Mouse (Mus musculus) MEL (cell line): Measurements from ENCODE around the gene Nr0b2. TPM values are rescaled to one million over a fixed set of nuclear protein-coding genes. Genes with fewer than 3 reads are reported as not detected.

Source experiments
- DNase-seq: peaks from one replicate; pipeline ENCODE4 v3.0.0; 2011; ENCODE audit warnings: low read depth, low spot score
- H3K27ac ChIP-seq: 2 replicates; pipeline ENCODE4 v1.5.1; 2012; ENCODE audit warnings: low read depth, mild to moderate bottlenecking, control low read depth, low read length, moderate library complexity; ENCODE audit not compliant: control insufficient read depth
- H3K27me3 ChIP-seq, 2 experiments: fragments of 150-350 bp in 1 of 2; sonication (generic) in 1 of 2; 2 replicates each; pipeline ENCODE4 v1.6.1; 2012; ENCODE audit warnings: low read length in 2 of 2, mild to moderate bottlenecking in 2 of 2, improper control_type of control experiment in 1 of 2, moderate library complexity in 1 of 2; ENCODE audit not compliant: insufficient read depth in 2 of 2, control insufficient read depth in 1 of 2
- H3K36me3 ChIP-seq, 2 experiments: 2 replicates each; pipeline ENCODE4 v1.6.1; 2012 to 2014; ENCODE audit warnings: low read length in 2 of 2, improper control_type of control experiment in 1 of 2, inconsistent platforms in 1 of 2, mild to moderate bottlenecking in 1 of 2; ENCODE audit not compliant: insufficient read depth in 2 of 2, control insufficient read depth in 1 of 2
- H3K4me1 ChIP-seq, 2 experiments: fragments of 150-350 bp in 1 of 2; sonication (generic) in 1 of 2; 2 replicates each; pipeline ENCODE4 v1.6.1; 2012; ENCODE audit warnings: low read length in 2 of 2, improper control_type of control experiment in 1 of 2, mild to moderate bottlenecking in 1 of 2; ENCODE audit not compliant: insufficient read depth in 2 of 2, control insufficient read depth in 1 of 2
- H3K4me3 ChIP-seq, 2 experiments: fragments of 150-350 bp in 1 of 2; sonication (generic) in 1 of 2; 2 replicates each; pipeline ENCODE4 v1.5.1; 2012; ENCODE audit warnings: low read depth in 2 of 2, low read length in 2 of 2, mild to moderate bottlenecking in 2 of 2, moderate library complexity in 2 of 2, control low read depth in 1 of 2, improper control_type of control experiment in 1 of 2; ENCODE audit not compliant: control insufficient read depth in 1 of 2, insufficient read depth in 1 of 2
- H3K79me2 ChIP-seq: 2 replicates; pipeline ENCODE4 v1.6.1; 2012; ENCODE audit warnings: mild to moderate bottlenecking, low read length, moderate library complexity; ENCODE audit not compliant: control insufficient read depth, poor library complexity, insufficient read depth
- H3K9ac ChIP-seq: 2 replicates; pipeline ENCODE4 v1.6.1; 2012; ENCODE audit warnings: low read depth, mild to moderate bottlenecking, control low read depth, low read length, moderate library complexity; ENCODE audit not compliant: control insufficient read depth, poor library complexity, severe bottlenecking
- H3K9me3 ChIP-seq: fragments of 150-350 bp; sonication (generic); replicated peaks from 2 replicates; pipeline ENCODE4 v1.6.1; 2012; ENCODE audit warnings: mild to moderate bottlenecking, low read length, improper control_type of control experiment, moderate library complexity; ENCODE audit not compliant: insufficient read depth
- BHLHE40 ChIP-seq: IDR thresholded peaks from 2 replicates; pipeline ENCODE4 v1.6.1; 2012; ENCODE audit warnings: low read depth, mild to moderate bottlenecking, inconsistent platforms, low read length, improper control_type of control experiment, borderline replicate concordance
- CHD2 ChIP-seq: IDR thresholded peaks from 2 replicates; pipeline ENCODE4 v1.6.1; 2011; ENCODE audit warnings: low read length, improper control_type of control experiment
- CTCF ChIP-seq, 3 experiments: IDR thresholded peaks in 2 of 3; conservative IDR thresholded peaks in 1 of 3; 2 replicates each; pipeline ENCODE4 v1.5.1; 2011 to 2012; ENCODE audit warnings: low read length in 3 of 3, low read depth in 2 of 3, mild to moderate bottlenecking in 2 of 3, improper control_type of control experiment in 1 of 3, inconsistent platforms in 1 of 3, mixed read lengths in 1 of 3, moderate library complexity in 1 of 3; ENCODE audit not compliant: control insufficient read depth in 1 of 3, insufficient read depth in 1 of 3, poor library complexity in 1 of 3, severe bottlenecking in 1 of 3
- E2F4 ChIP-seq: IDR thresholded peaks from 2 replicates; pipeline ENCODE4 v1.6.1; 2011; ENCODE audit warnings: low read depth, low read length, improper control_type of control experiment, borderline replicate concordance
- ETS1 ChIP-seq: IDR thresholded peaks from 2 replicates; pipeline ENCODE4 v1.6.1; 2012; ENCODE audit warnings: low read depth, mild to moderate bottlenecking, inconsistent platforms, low read length, improper control_type of control experiment, moderate library complexity
- GABPA ChIP-seq: IDR thresholded peaks from 2 replicates; pipeline ENCODE4 v1.6.1; 2012; ENCODE audit warnings: low read depth, mild to moderate bottlenecking, inconsistent platforms, low read length, improper control_type of control experiment, moderate library complexity
- HCFC1 ChIP-seq: IDR thresholded peaks from 2 replicates; pipeline ENCODE4 v1.6.1; 2012; ENCODE audit warnings: low read depth, mild to moderate bottlenecking, inconsistent platforms, low read length, improper control_type of control experiment, moderate library complexity
- JUND ChIP-seq: IDR thresholded peaks from 2 replicates; pipeline ENCODE4 v1.6.1; 2011; ENCODE audit warnings: low read depth, mild to moderate bottlenecking, improper control_type of control experiment, low read length
- MAZ ChIP-seq: IDR thresholded peaks from 2 replicates; pipeline ENCODE4 v1.6.1; 2012; ENCODE audit warnings: low read depth, mild to moderate bottlenecking, inconsistent platforms, low read length, improper control_type of control experiment
- MEF2A ChIP-seq: IDR thresholded peaks from 2 replicates; pipeline ENCODE4 v1.6.1; 2014; ENCODE audit warnings: low read depth, mild to moderate bottlenecking, inconsistent platforms, low read length, improper control_type of control experiment; ENCODE audit not compliant: poor library complexity, insufficient replicate concordance, severe bottlenecking; ENCODE audit errors: extremely low read depth
- MXI1 ChIP-seq: IDR thresholded peaks from 2 replicates; pipeline ENCODE4 v1.6.1; 2011; ENCODE audit warnings: mild to moderate bottlenecking, low read depth, low read length, improper control_type of control experiment
- MYB ChIP-seq: IDR thresholded peaks from 2 replicates; pipeline ENCODE4 v1.6.1; 2011; ENCODE audit warnings: mild to moderate bottlenecking, low read depth, low read length, improper control_type of control experiment
- MYC ChIP-seq: IDR thresholded peaks from 2 replicates; pipeline ENCODE4 v1.6.1; 2011; ENCODE audit warnings: low read depth, mild to moderate bottlenecking, low read length, improper control_type of control experiment, moderate library complexity
- NELFE ChIP-seq: IDR thresholded peaks from 2 replicates; pipeline ENCODE4 v1.6.1; 2011; ENCODE audit warnings: low read depth, low read length, improper control_type of control experiment
- POLR2A ChIP-seq, 2 experiments: IDR thresholded peaks; 2 replicates each; pipeline ENCODE4 v1.6.1; 2011 to 2012; ENCODE audit warnings: low read length in 2 of 2, mild to moderate bottlenecking in 2 of 2, control low read depth in 1 of 2, improper control_type of control experiment in 1 of 2, low read depth in 1 of 2, moderate library complexity in 1 of 2; ENCODE audit not compliant: control insufficient read depth in 1 of 2, insufficient read depth in 1 of 2, poor library complexity in 1 of 2
- POLR2AphosphoS2 ChIP-seq: IDR thresholded peaks from 2 replicates; pipeline ENCODE4 v1.6.1; 2011; ENCODE audit warnings: low read length, improper control_type of control experiment
- POLR2AphosphoS5 ChIP-seq: IDR thresholded peaks from 2 replicates; pipeline ENCODE4 v1.6.1; 2012; ENCODE audit warnings: low read depth, borderline replicate concordance, mild to moderate bottlenecking, inconsistent platforms, low read length, moderate library complexity, mixed read lengths
- RAD21 ChIP-seq: IDR thresholded peaks from 2 replicates; pipeline ENCODE4 v1.6.1; 2011; ENCODE audit warnings: mild to moderate bottlenecking, low read depth, low read length, improper control_type of control experiment
- SMC3 ChIP-seq: IDR thresholded peaks from 2 replicates; pipeline ENCODE4 v1.6.1; 2011; ENCODE audit warnings: low read depth, low read length, improper control_type of control experiment
- TBP ChIP-seq: IDR thresholded peaks from 2 replicates; pipeline ENCODE4 v1.8.0; 2011; ENCODE audit warnings: low read depth, low read length, improper control_type of control experiment
- TCF12 ChIP-seq: IDR thresholded peaks from 2 replicates; pipeline ENCODE4 v1.6.1; 2014; ENCODE audit warnings: low read depth, mild to moderate bottlenecking, inconsistent platforms, low read length, improper control_type of control experiment, moderate library complexity
- USF1 ChIP-seq: IDR thresholded peaks from 2 replicates; pipeline ENCODE4 v1.6.1; 2014; ENCODE audit warnings: low read depth, mild to moderate bottlenecking, inconsistent platforms, low read length, improper control_type of control experiment, moderate library complexity
- USF2 ChIP-seq, 2 experiments: IDR thresholded peaks; 2 replicates each; pipeline ENCODE4 v1.6.1; 2011 to 2012; ENCODE audit warnings: improper control_type of control experiment in 2 of 2, low read length in 2 of 2, borderline replicate concordance in 1 of 2, inconsistent platforms in 1 of 2, low read depth in 1 of 2, mild to moderate bottlenecking in 1 of 2; ENCODE audit not compliant: insufficient read depth in 1 of 2
- ZC3H11A ChIP-seq: IDR thresholded peaks from 2 replicates; pipeline ENCODE4 v1.6.1; 2012; ENCODE audit warnings: low read depth, mild to moderate bottlenecking, inconsistent platforms, low read length, improper control_type of control experiment
- polyA plus RNA-seq, 2 experiments: library from polyadenylated mRNA; stranded (reverse) in 1 of 2; unstranded in 1 of 2; fragments of >175 nt in 1 of 2; fragments of >200 nt in 1 of 2; gene quantifications; 2 replicates each; pipeline versions ENCODE4 v1.2.1 to v1.2.4; 2012; ENCODE audit warnings: low replicate concordance in 2 of 2, low read depth in 1 of 2; ENCODE audit not compliant: insufficient read length in 2 of 2, insufficient read depth in 1 of 2, missing spikeins in 1 of 2
- total RNA-seq: library from RNA; depleted of rRNA; stranded (reverse); fragments of 300-350 nt; gene quantifications from 2 replicates; pipeline ENCODE4 v1.2.3, GENCODE M21; 2012

Nr0b2 gene
- total and polyA plus RNA-seq, 3 experiments = 0.10 TPM; not detected in 2

GRCm38 (mm10) chr4:133512972-133513371 lies 40.2 kb upstream of the Nr0b2 start:
- DNase-seq = peak; percentile 87
- no peaks in the 10 kb centered on the region for H3K36me3 ChIP-seq
- H3K4me3 ChIP-seq = peak overlapping the region; percentile 27 to 43; a peak in 3 of 4 replicates
- H3K4me1 ChIP-seq = peaks cover 1 to 3% of the 10 kb centered on the region in 2 experiments; a peak in 2 of 4 replicates
- H3K9ac ChIP-seq = peak overlapping the region; percentile 64
- peak overlapping the region; percentile 35; the same call in 1 of the 2 replicates for H3K27ac ChIP-seq
- H3K79me2 ChIP-seq = no peaks in the 10 kb centered on the region
- no peaks in the 10 kb centered on the region for H3K27me3 ChIP-seq
- TF ChIP-seq JUND = no peak
- peak; percentile 85 for TF ChIP-seq RAD21
- peak; percentile 78 for TF ChIP-seq ZC3H11A
- TF ChIP-seq POLR2AphosphoS2 = no peak
- 0 out of 2 replicates have a peak, but pooled peaks have one; percentile 31 for TF ChIP-seq TBP
- TF ChIP-seq CTCF (IDR thresholded peaks at IDR 0.05 in 2 of 3, conservative IDR thresholded peaks at IDR 0.05 in 1 of 3; ENCODE audit: control insufficient read depth in 1 of 3, insufficient read depth in 1 of 3, low read depth in 2 of 3, low read length in 3 of 3, poor library complexity in 1 of 3, severe bottlenecking in 1 of 3) = peak; percentile 90 to 93 (median 92)
- TF ChIP-seq SMC3 = peak; percentile 80
- TF ChIP-seq, all 39 proteins: peak for 5
- no peaks in the 10 kb centered on the region for H3K9me3 ChIP-seq

- H3K4me3 ChIP-seq = no peak within 1 kb of the TSS
Measured at GRCm38 (mm10) chr4:133518601-133519368, 34.4 kb upstream of the Nr0b2 start, which contains the start of gene Kdf1. Kdf1 (plus strand) TSS chr4:133518963.

GRCm38 (mm10) chr4:133519369-133519665 lies 33.9 kb upstream of the Nr0b2 start:
- no peak for DNase-seq
- H3K4me3 ChIP-seq = no peak overlapping the region
- no peaks in the 10 kb centered on the region for H3K4me1 ChIP-seq
- no peaks in the 10 kb centered on the region for H3K79me2 ChIP-seq
- H3K27me3 ChIP-seq = no peaks in the 10 kb centered on the region
- no peaks in the 10 kb centered on the region for H3K36me3 ChIP-seq
- no peak overlapping the region for H3K9ac ChIP-seq
- H3K9me3 ChIP-seq = no peaks in the 10 kb centered on the region
- TF ChIP-seq RAD21 (no peak), GABPA (no peak), HCFC1 (no peak), MAZ (no peak), MEF2A (no peak), MXI1 (no peak), CHD2 (no peak), USF1 (no peak)
- no peak overlapping the region for H3K27ac ChIP-seq

More at GRCm38 (mm10) chr4:133518601-133519368, 34.4 kb upstream of the Nr0b2 start, which contains the start of gene Kdf1:
- TF ChIP-seq USF2 (IDR thresholded peaks at IDR 0.05; ENCODE audit: borderline replicate concordance in 1 of 2, insufficient read depth in 1 of 2, low read depth in 1 of 2, low read length in 2 of 2) (no peak), HCFC1 (no peak), ETS1 (no peak), MYB (no peak), POLR2AphosphoS5 (no peak), TCF12 (no peak), MEF2A (no peak), NELFE (no peak), E2F4 (no peak), POLR2A (IDR thresholded peaks at IDR 0.05; ENCODE audit: control insufficient read depth in 1 of 2, insufficient read depth in 1 of 2, low read depth in 1 of 2, low read length in 2 of 2, poor library complexity in 1 of 2) (no peak), BHLHE40 (no peak), USF1 (no peak), MYC (no peak)
- TF ChIP-seq, all 39 proteins: peak for 0
- H3K9me3 ChIP-seq = no peaks in the 10 kb centered on the region
- no peaks in the 10 kb centered on the region for H3K79me2 ChIP-seq
- no peaks in the 10 kb centered on the region for H3K4me1 ChIP-seq
- no peaks in the 10 kb centered on the region for H3K36me3 ChIP-seq
- H3K27ac ChIP-seq = no peak within 1 kb of the TSS
- H3K9ac ChIP-seq = no peak within 1 kb of the TSS
- DNase-seq = no peak
- H3K27me3 ChIP-seq = no peaks in the 10 kb centered on the region
